Mouse (Mus musculus) cortical plate, adult 2 months (tissue): ENCODE data around the gene Vmn2r111. TPM values are rescaled to one million over a fixed set of nuclear protein-coding genes. Genes with fewer than 3 reads are reported as not detected.
"Not testable (repeated sequence)": the region's sequence is repeated elsewhere in the genome, so short reads cannot be mapped to it uniquely, and the experiment has no call there.

Experiments
- H3K27ac ChIP-seq: fragments of 200-500 bp; 2 replicates; pipeline ENCODE4 v1.5.1; 2012; ENCODE audit warnings: low read length, control low read depth, inconsistent platforms; ENCODE audit not compliant: insufficient read depth
- H3K4me1 ChIP-seq: fragments of 200-500 bp; 2 replicates; pipeline ENCODE4 v1.6.1; 2011; ENCODE audit warnings: low read length; ENCODE audit not compliant: control insufficient read depth, insufficient read depth
- H3K4me3 ChIP-seq: fragments of 200-500 bp; 2 replicates; pipeline ENCODE4 v1.5.1; 2011; ENCODE audit warnings: mild to moderate bottlenecking, low read length, control low read depth; ENCODE audit not compliant: insufficient read depth
- CTCF ChIP-seq: fragments of 200-500 bp; IDR thresholded peaks from 2 replicates; pipeline ENCODE4 v1.5.1; 2011; ENCODE audit warnings: mild to moderate bottlenecking, control low read depth, low read length; ENCODE audit not compliant: insufficient read depth; ENCODE audit errors: extremely low read depth
- POLR2A ChIP-seq: fragments of 200-500 bp; IDR thresholded peaks from 2 replicates; pipeline ENCODE4 v1.6.1; 2011; ENCODE audit warnings: mild to moderate bottlenecking, low read length, control low read depth; ENCODE audit not compliant: insufficient read depth; ENCODE audit errors: extremely low read depth
- polyA plus RNA-seq: library from polyadenylated mRNA; depleted of rRNA; stranded (reverse); fragments of >200 nt; gene quantifications from 2 replicates; pipeline ENCODE4 v1.2.3, GENCODE M21; 2012; rRNA removed

Gene Vmn2r111
- polyA plus RNA-seq, result 0.02 TPM in 1 of 2 replicates, not detected in the other

DNA sequence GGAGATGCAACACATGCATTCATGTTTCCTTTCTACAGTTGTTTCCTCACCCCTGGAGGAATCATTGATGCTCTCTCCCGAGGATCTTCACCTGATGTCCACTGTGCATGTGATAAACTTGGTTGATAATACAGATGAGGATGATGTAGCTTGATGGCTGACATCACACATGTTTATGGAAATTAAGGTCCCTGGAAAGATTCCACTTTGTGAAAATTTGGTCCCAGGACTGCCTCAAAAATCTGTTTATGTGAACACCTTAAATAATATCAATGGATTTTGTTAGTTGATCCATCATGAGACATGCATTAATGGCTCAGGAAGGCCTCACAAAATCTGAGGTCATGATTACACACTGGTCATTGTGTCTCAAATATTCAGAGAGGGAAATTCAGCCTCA is at the start of gene Vmn2r111:
TSS of gene Vmn2r111 (minus strand) at position 101 of the 400 bp plus-strand sequence.
- not testable (repeated sequence) for H3K27ac ChIP-seq, H3K4me1 ChIP-seq, H3K4me3 ChIP-seq

DNA sequence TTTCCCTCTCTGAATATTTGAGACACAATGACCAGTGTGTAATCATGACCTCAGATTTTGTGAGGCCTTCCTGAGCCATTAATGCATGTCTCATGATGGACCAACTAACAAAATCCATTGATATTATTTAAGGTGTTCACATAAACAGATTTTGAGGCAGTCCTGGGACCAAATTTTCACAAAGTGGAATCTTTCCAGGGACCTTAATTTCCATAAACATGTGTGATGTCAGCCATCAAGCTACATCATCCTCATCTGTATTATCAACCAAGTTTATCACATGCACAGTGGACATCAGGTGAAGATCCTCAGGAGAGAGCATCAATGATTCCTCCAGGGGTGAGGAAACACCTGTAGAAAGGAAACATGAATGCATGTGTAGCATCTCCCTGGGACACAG is 27.4 kb upstream of the Vmn2r111 start, which contains the start of gene Vmn2r112:
TSS of gene Vmn2r112 (plus strand) at position 301 of the 400 bp plus-strand sequence.
- not testable (repeated sequence) for H3K4me1 ChIP-seq, H3K27ac ChIP-seq, H3K4me3 ChIP-seq

DNA sequence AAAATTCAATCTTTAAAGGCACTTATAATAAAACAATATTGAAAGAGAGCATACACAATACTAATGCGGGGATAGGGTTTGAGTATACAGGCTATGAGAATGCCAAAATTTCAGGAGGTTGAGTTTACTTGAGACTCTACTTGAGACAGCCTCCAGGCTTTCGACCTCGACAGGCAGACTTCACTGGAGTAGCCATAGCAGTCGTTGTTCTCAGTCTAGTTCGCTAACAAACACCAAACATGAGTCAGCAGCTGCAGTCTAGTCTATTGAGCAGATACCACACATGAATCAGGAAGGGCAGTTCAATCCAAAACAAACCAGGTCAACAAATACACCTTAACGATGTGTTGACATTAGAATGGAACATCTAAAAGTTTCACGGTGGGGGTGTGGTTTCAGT is 52.8 kb downstream of the Vmn2r111 start:
- not testable (repeated sequence) for H3K4me3 ChIP-seq, H3K27ac ChIP-seq, H3K4me1 ChIP-seq

DNA sequence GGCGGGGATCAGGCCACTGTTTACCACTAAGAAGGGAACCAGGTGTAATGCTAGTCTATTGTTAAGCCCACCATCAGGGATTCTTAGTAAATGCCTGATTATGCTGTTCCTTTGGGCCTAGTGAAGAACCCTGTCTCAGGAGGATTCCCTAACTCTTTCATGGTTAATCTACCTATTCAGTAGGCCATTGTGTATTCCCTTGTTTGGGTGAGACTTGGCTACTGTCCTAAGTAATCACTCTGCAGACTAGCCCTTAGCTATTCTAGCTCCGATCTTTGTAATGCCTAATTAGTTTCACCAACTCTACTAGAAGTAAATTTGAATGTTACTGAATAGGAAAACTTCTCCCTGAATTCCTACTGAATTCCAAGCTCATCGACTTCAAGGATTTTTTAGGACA is 53.2 kb downstream of the Vmn2r111 start:
- H3K27ac ChIP-seq, H3K4me1 ChIP-seq, H3K4me3 ChIP-seq: not testable (repeated sequence)

DNA sequence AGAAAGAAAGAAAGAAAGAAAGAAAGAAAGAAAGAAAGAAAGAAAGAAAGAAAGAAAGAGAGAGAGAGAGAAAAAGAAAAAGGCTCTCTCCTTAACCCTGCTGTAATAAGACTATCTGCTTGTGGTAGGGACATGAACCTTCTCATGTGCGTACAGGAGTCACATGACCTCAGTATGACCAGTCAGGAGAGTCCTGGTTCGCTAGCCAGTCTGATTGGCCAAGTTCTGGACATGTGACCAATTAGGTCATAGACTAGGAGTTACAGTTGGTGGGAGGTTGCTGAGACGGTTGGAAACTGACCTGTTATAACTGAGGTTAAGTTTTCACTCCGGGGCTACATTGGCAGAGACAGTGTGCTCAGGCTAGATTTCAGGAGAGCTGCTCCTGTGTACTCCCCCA is 76.2 kb downstream of the Vmn2r111 start:
- no peak overlapping the region for H3K27ac ChIP-seq
- TF ChIP-seq POLR2A (no peak), CTCF (no peak)
- no peak overlapping the region for H3K4me3 ChIP-seq
- no peaks in the 10 kb centered on the region for H3K4me1 ChIP-seq

Other genes with a start within 250 kb of the Vmn2r111 start
- 7.2 and 7.9 TPM in 2 replicates for gene Zfp944, start 212.1 kb downstream of the Vmn2r111 start, polyA plus RNA-seq
- 3.9 and 4.5 TPM in 2 replicates for gene Zfp758, start 212.0 kb downstream of the Vmn2r111 start, polyA plus RNA-seq
- gene Zfp946, start 149.3 kb downstream of the Vmn2r111 start, polyA plus RNA-seq, result 9.3 and 10.2 TPM in 2 replicates
- gene Vmn2r112, start 27.5 kb upstream of the Vmn2r111 start, polyA plus RNA-seq, result not detected in 2 replicates